Mouse (Mus musculus): ENCODE data around the gene Milr1. TPM values are rescaled to one million over a fixed set of nuclear protein-coding genes. Genes with fewer than 3 reads are reported as not detected.
"Not testable (repeated sequence)": the region's sequence is repeated elsewhere in the genome, so short reads cannot be mapped to it uniquely, and the experiment has no call there.

Gene Milr1
- polyA plus RNA-seq, 1 experiment: 0.23 TPM

DNA sequence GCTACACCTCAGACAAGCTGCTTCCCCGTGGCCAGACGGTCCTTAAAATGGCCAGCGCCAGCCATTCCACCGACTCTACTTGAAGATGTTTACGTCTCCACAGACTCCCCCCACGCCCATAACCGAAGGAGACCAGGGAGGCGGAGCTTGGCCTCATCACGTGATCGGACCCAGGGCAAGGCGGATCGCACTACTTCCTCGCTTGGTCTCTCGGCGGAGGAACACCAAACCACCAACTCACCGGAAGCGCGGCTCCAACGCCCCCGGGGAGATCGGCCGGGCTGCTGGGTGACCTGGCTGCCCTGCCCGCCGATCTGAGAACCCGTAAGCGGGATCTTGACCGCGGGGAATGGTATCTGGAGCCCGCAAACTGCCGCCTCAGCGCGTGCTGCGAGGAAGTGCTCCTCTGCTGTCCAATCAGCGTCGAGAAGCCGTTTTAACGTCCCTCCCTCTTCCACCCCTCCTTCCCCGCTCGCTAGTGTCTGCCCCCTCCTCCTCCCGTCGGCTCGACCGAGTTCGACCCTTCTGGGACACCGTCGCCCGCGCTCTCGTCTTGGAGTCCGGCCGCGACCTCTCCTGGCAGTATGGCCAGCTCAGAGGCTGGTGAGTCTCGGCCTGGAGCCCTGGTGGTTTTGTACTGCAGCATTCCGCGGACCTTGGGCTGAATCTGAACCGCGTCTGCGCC is 37.9 kb downstream of the Milr1 start, which contains the start of the genes Ddx5 and Cep95:
Gene Ddx5 (minus strand): TSS at position 411 of the 685 bp plus-strand sequence.
Gene Cep95 (plus strand): TSS at position 478 of the 685 bp plus-strand sequence.
- no peak for TF ChIP-seq CTCF (IDR thresholded peaks at IDR 0.05; ENCODE audit: extremely low read depth, insufficient read depth, low read length)
- peak; percentile 85 for TF ChIP-seq POLR2A (IDR thresholded peaks at IDR 0.05; ENCODE audit: extremely low read depth, insufficient read depth, low read length)
- Histone ChIP-seq H3K4me1 (ENCODE audit: control insufficient read depth, insufficient read depth, low read length) (0 out of 2 replicates have a peak, but pooled peaks cover 2% of the 10 kb centered on the region), H3K27ac (ENCODE audit: insufficient read depth, low read length) (peak within 1 kb of the TSS; percentile 99), H3K4me3 (ENCODE audit: insufficient read depth, low read length) (peak within 1 kb of the TSS; percentile 68)

DNA sequence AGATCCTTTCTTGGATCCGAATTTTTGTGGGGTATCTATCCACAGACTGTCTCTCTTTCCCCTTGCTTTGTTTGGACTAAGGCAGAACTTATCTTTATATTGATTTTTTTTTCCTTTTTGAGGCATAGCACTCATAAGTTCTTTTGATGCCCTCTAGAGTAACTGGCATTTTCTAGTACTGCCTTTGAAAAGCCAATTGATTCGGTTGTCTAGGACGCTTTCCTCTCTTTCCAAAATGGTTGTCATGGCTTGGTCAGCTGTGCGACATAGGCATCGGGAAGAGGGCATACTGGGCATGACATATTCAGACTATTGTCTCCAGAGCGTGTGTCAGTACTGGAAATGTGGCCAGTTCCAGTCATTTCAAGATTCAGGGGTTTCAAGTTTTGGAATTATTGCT is 38.6 kb downstream of the Milr1 start:
- H3K4me3 ChIP-seq (ENCODE audit: insufficient read depth, low read length): peak overlapping the region; percentile 68
- H3K27ac ChIP-seq (ENCODE audit: insufficient read depth, low read length): peak overlapping the region; percentile 45; the same call in 1 of the 2 replicates
- TF ChIP-seq CTCF (IDR thresholded peaks at IDR 0.05; ENCODE audit: extremely low read depth, insufficient read depth, low read length) (no peak), POLR2A (IDR thresholded peaks at IDR 0.05; ENCODE audit: extremely low read depth, insufficient read depth, low read length) (no peak)
- 0 out of 2 replicates have a peak, but pooled peaks cover 2% of the 10 kb centered on the region for H3K4me1 ChIP-seq (ENCODE audit: control insufficient read depth, insufficient read depth, low read length)

DNA sequence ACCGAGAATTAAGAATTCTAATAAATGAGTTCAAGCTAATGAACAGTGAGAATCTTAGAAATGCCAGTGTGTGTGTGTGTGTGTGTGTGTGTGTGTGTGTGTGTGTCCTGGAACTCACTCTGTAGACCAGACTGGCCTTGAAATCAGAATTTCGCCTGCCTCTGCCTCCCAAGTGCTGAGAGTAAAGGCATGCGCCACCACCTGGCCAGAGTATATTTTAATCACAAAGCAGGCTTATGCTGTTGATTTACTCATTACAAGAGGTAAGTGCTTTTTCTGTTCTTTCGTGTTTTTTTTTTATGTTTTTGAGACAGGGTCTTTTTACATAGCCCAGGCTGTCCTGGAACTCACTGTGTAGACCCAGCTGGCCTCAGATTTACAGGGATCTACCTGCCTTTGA is 42.8 kb downstream of the Milr1 start:
- Histone ChIP-seq H3K4me3 (ENCODE audit: insufficient read depth, low read length) (no peak overlapping the region), H3K4me1 (ENCODE audit: control insufficient read depth, insufficient read depth, low read length) (0 out of 2 replicates have a peak, but pooled peaks cover 2% of the 10 kb centered on the region), H3K27ac (ENCODE audit: insufficient read depth, low read length) (no peak overlapping the region)
- no peak for TF ChIP-seq POLR2A (IDR thresholded peaks at IDR 0.05; ENCODE audit: extremely low read depth, insufficient read depth, low read length)
- TF ChIP-seq CTCF (IDR thresholded peaks at IDR 0.05; ENCODE audit: extremely low read depth, insufficient read depth, low read length): no peak

DNA sequence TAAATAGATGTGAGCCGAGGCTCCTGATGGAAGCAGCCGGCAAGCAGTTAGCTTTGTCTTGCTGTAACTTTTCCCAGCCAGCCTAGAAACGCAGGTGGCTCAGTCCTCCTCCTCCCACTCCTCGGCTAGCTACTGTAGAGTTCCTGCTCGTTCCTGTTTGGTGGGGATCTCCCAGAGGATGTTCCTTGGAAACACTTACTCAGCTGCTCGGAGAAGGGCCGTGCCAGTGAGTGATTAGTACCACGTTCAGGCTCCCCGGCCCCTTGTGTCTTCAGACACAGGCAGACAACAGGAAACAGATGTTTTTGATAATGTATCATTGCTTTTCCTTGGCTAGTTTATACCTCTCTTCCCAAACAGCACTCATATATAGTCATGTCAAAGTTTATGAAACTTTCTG is 44.7 kb downstream of the Milr1 start:
- Histone ChIP-seq H3K27ac (ENCODE audit: insufficient read depth, low read length) (no peak overlapping the region), H3K4me1 (ENCODE audit: control insufficient read depth, insufficient read depth, low read length) (no peaks in the 10 kb centered on the region), H3K4me3 (ENCODE audit: insufficient read depth, low read length) (no peak overlapping the region)
- TF ChIP-seq CTCF (IDR thresholded peaks at IDR 0.05; ENCODE audit: extremely low read depth, insufficient read depth, low read length): no peak
- TF ChIP-seq POLR2A (IDR thresholded peaks at IDR 0.05; ENCODE audit: extremely low read depth, insufficient read depth, low read length): no peak

DNA sequence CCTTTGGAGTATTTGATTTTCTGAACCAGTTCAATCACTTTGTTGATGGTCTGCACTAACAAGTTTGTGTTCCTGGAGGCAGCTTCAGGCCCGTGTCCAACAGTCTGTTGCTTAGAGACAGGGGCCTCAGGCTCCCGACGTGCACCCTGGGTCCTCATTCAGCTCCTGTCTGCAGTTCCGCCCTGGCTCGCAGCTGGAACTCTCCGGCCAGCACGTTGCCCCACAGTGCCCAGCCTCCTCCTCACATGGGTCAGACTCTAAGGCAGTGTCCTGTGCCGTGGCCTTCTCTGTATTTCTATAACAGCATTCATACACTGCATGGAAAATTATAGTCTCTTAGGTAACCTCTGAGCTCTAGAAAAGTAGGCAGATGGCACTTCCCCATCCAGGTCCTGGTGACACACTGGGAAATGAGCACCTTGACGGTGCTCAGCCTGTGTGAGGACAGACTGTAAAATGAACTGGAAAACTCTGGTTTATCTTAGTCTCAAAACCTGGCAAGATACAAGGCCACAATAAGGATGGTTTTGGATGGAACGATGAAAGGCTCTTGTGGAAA is 51.1 kb downstream of the Milr1 start:
- Histone ChIP-seq H3K4me1 (ENCODE audit: control insufficient read depth, insufficient read depth, low read length) (no peaks in the 10 kb centered on the region), H3K4me3 (ENCODE audit: insufficient read depth, low read length) (no peak overlapping the region), H3K27ac (ENCODE audit: insufficient read depth, low read length) (no peak overlapping the region)
- TF ChIP-seq POLR2A (IDR thresholded peaks at IDR 0.05; ENCODE audit: extremely low read depth, insufficient read depth, low read length) (no peak), CTCF (IDR thresholded peaks at IDR 0.05; ENCODE audit: extremely low read depth, insufficient read depth, low read length) (no peak)

DNA sequence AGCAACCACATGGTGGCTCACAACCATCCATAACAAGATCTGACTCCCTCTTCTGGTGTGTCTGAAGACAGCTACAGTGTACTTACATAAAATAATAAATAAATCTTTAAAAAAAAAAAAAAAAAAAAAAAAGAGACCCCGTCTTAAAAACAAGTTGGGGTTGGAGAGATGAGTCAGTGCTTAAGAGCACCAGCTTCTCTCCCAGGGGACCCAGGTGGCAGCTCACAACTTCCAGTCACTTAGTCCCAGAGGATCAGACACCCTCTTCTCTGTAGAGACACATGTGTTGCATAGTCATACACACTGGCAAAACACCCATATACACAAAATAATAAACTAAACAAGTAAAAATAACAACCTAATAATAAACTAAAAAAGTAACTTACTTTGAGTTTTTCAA is 56.4 kb downstream of the Milr1 start:
- not testable (repeated sequence) for H3K4me3 ChIP-seq (ENCODE audit: insufficient read depth, low read length); H3K4me1 ChIP-seq (ENCODE audit: control insufficient read depth, insufficient read depth, low read length); H3K27ac ChIP-seq (ENCODE audit: insufficient read depth, low read length)

DNA sequence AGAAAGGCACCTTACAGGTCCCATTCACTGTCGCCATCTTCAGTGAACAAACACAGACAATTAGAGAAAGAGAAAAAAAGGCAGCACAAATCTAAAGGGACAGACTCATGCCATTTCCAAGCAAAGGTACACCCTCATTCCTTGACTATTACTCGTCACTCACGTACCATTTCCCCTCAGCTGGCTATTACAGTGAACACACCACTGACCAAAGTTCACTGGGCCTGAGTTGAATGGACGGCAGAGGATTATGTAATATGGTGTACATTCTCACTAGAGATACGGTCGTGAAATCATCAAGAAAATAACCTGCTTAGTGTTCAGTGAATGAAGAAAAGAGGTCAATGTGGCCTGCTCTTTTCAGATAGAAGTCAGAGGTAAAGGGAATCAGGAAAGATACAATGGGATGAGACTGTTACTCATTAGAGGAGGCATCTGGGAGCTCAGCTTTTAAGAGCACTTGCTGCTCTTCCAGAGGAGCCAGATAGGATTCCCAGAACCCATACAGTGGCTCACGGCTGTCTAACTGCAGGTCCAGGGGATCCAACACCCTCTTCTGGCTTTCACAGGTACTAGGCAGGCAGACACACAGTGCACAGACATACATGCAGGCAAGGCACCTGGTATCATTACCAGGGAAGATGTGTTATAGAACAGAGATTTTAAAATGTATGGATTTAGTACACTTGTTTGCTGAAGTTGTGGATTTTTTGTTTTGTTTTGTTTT is 61.5 kb downstream of the Milr1 start:
- no peak for TF ChIP-seq POLR2A (IDR thresholded peaks at IDR 0.05; ENCODE audit: extremely low read depth, insufficient read depth, low read length)
- no peak for TF ChIP-seq CTCF (IDR thresholded peaks at IDR 0.05; ENCODE audit: extremely low read depth, insufficient read depth, low read length)
- H3K4me3 ChIP-seq (ENCODE audit: insufficient read depth, low read length): no peak overlapping the region
- H3K4me1 ChIP-seq (ENCODE audit: control insufficient read depth, insufficient read depth, low read length): peaks cover 7% of the 10 kb centered on the region
- no peak overlapping the region for H3K27ac ChIP-seq (ENCODE audit: insufficient read depth, low read length)

DNA sequence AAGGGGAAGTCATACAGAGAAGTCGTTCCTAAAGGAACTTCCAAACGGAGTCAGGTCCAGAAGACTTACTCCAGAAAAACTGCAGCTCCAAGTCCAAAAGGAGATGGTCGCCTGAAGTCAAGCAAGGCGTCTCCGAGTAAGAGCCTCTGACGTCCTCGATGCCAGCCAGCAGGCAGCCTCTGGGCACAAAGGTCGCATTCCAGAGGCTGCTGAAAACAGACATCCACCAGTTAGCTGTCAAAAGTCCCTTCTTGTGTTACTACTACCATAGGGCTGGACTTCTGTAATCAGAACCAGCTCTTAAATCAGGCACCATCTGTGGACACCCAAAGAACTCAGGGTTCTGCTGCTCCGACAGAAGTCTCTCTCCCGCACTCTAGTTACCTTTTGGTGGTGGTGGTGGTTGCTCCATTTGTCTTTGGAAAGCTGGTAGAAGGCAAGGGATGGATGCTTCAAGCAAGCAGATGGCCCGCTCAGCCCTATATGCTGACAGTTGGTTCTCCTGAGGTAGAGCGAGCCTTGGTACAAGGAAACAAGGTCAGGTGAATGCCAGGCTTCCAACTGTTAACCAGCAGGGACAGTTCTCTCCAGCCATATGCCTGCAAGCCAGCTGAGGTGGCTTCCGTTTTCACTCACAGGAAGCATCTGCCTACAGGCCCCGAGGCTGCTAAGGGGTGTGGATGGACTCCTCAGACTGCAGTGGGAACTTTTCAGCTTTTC is 63.7 kb downstream of the Milr1 start:
- TF ChIP-seq CTCF (IDR thresholded peaks at IDR 0.05; ENCODE audit: extremely low read depth, insufficient read depth, low read length) (no peak), POLR2A (IDR thresholded peaks at IDR 0.05; ENCODE audit: extremely low read depth, insufficient read depth, low read length) (no peak)
- Histone ChIP-seq H3K27ac (ENCODE audit: insufficient read depth, low read length) (peak overlapping the region; percentile 14; the same call in 1 of the 2 replicates), H3K4me1 (ENCODE audit: control insufficient read depth, insufficient read depth, low read length) (peaks cover 14% of the 10 kb centered on the region), H3K4me3 (ENCODE audit: insufficient read depth, low read length) (no peak overlapping the region)

DNA sequence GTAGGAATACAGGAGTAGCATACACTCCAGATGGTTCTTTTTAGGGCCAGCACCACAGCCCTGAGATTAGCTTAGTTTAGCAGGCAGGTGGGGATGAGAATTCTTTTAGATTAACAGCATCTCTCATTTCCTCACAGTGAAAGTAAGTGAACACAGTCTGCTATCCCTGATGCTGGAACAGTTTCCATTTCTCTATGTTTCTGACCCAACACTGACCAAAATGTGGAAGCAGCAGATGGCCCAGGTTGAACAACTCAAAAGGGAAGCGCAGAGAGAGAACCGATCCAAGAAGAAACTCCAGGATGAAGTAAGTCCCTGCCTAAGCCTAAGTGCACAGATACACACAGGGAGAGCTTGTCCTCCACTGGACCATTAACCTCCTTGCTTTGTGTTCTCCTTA is 64.3 kb downstream of the Milr1 start:
- Histone ChIP-seq H3K4me3 (ENCODE audit: insufficient read depth, low read length) (no peak overlapping the region), H3K27ac (ENCODE audit: insufficient read depth, low read length) (peak overlapping the region; percentile 33; the same call in 1 of the 2 replicates), H3K4me1 (ENCODE audit: control insufficient read depth, insufficient read depth, low read length) (peaks cover 14% of the 10 kb centered on the region)
- TF ChIP-seq CTCF (IDR thresholded peaks at IDR 0.05; ENCODE audit: extremely low read depth, insufficient read depth, low read length) (no peak), POLR2A (IDR thresholded peaks at IDR 0.05; ENCODE audit: extremely low read depth, insufficient read depth, low read length) (no peak)

All from cortical plate, adult 2 months (tissue).